9 mouse cellular contexts compared by ENCODE assay signal in the genomic region with DNA sequence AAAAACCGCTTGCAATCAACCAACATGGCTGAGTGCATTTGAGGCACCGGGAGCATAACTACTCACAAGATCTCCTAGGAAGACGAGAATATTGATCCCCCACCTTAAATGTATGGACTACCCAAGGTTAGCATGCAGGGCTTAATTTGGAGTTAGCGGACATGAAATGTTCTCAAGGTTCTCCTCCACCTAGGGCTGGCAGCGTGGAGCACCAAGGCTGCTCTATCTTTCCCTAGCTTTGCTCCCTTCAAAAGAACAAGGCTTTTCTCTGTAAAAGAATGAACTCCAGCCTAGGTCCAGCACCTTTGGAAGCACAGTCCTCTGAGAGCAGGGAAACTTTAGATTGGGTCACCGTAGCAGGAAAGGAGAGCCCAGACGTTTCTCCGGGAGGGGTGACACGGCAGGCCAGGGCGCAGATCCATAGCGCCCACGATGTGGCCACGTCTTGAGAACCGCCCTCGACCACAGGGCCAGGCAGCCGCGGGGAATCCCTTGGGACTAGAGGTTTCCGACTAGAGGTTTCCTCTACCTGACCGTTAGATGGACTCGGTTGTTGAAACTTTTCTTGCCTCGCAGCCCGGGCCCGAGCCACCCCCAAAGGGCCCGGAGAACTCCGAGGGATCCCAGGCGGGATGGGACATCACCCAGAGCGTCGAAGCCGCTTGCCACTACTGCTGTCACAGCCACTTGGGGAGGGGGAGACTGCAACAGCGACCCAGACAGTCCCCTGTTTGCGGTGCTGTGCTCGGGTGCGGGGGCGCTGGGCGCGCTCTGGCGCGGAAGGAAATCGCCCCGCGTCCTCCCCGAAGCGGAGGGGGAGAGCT. TPM values are rescaled to one million over a fixed set of nuclear protein-coding genes. Genes with fewer than 3 reads are reported as not detected.
A peak's percentile ranks its signal among the peaks of the same experiment; 100 is the strongest.
DNase-seq lines count a peak whose midpoint lies in the region; ATAC-seq and TF ChIP-seq lines count a peak whose summit lies in the region.
"Had no signal": no experiment of that assay in that cellular context is flagged by ENCODE, and none has a peak within 500 bp of the region (broad histone marks: within the 10 kb centered on the region; RNA-seq: fewer than 3 reads in every experiment).

No protein-coding gene starts in this region.

- H3K4me3 ChIP-seq in testis, adult 2 months (ENCODE audit: control insufficient read depth, low read depth, low read length) = peak overlapping the region; percentile 47
- H3K4me3 ChIP-seq in hindbrain, embryonic 10.5 days = peak overlapping the region; percentile 68
- peak overlapping the region; percentile 58 for H3K4me3 ChIP-seq in midbrain, embryonic 12.5 days

- peak; percentile 35 for DNase-seq in adrenal gland, adult 2 months
- DNase-seq in adrenal gland, postnatal 4 days (ENCODE audit: low spot score in 2 of 2) = no peak
- no peak for DNase-seq in testis, postnatal 14 days (ENCODE audit: low spot score)
- peak; percentile 63 for DNase-seq in hindbrain, embryonic 10.5 days (ENCODE audit: low spot score)
- no peak for DNase-seq in layer of hippocampus, adult 9-10 months (ENCODE audit: low spot score)
- no peak for DNase-seq in thymus, postnatal 0 days (ENCODE audit: low spot score)

- peak; percentile 2; the same call in 1 of the 2 replicates for TF ChIP-seq POLR2A in testis, adult 2 months (IDR thresholded peaks at IDR 0.05; ENCODE audit: control insufficient read depth, low read depth, low read length)

- H3K27ac ChIP-seq in testis, adult 2 months (ENCODE audit: control insufficient read depth, insufficient read depth, low read depth, low read length) = peak overlapping the region; percentile 14; the same call in 1 of the 2 replicates
- H3K27ac ChIP-seq in hindbrain, embryonic 10.5 days = peak overlapping the region; percentile 90
- no peak overlapping the region for H3K27ac ChIP-seq in midbrain, embryonic 12.5 days (replicated peaks)

- no peak overlapping the region for H3K9ac ChIP-seq in midbrain, embryonic 12.5 days (replicated peaks)

- TF ChIP-seq CTCF in testis, adult 2 months (IDR thresholded peaks at IDR 0.05; ENCODE audit: control insufficient read depth, insufficient read depth, insufficient replicate concordance, low read depth, low read length) = no peak

- no peaks in the 10 kb centered on the region for H3K9me3 ChIP-seq in hindbrain, embryonic 10.5 days
- no peaks in the 10 kb centered on the region for H3K9me3 ChIP-seq in midbrain, embryonic 12.5 days

- H3K4me2 ChIP-seq in midbrain, embryonic 12.5 days (replicated peaks) = peak overlapping the region; percentile 75

- peaks cover 2% of the 10 kb centered on the region for H3K27me3 ChIP-seq in testis, adult 2 months (ENCODE audit: control insufficient read depth, insufficient read depth, low read length)
- H3K27me3 ChIP-seq in hindbrain, embryonic 10.5 days (ENCODE audit: insufficient read depth, poor library complexity, severe bottlenecking) = peaks cover 90% of the 10 kb centered on the region
- H3K27me3 ChIP-seq in midbrain, embryonic 12.5 days = peaks cover 74% of the 10 kb centered on the region

- peaks cover 10% of the 10 kb centered on the region for H3K4me1 ChIP-seq in testis, adult 2 months (ENCODE audit: control insufficient read depth, insufficient read depth, low read length)
- peaks cover 31% of the 10 kb centered on the region for H3K4me1 ChIP-seq in hindbrain, embryonic 10.5 days (replicated peaks)
- peaks cover 21% of the 10 kb centered on the region for H3K4me1 ChIP-seq in midbrain, embryonic 12.5 days

- under 1% methylated on average over 42 of the region's 43 CpGs for WGBS in hindbrain, embryonic 10.5 days
- under 1% methylated on average over 39 of the region's 43 CpGs for WGBS in midbrain, embryonic 12.5 days

- no peaks in the 10 kb centered on the region for H3K36me3 ChIP-seq in testis, adult 2 months (ENCODE audit: control insufficient read depth, insufficient read depth, low read length)
- no peaks in the 10 kb centered on the region for H3K36me3 ChIP-seq in hindbrain, embryonic 10.5 days
- no peaks in the 10 kb centered on the region for H3K36me3 ChIP-seq in midbrain, embryonic 12.5 days

- peak; percentile 23; the same call in 1 of the 2 replicates for ATAC-seq in midbrain, embryonic 12.5 days (ENCODE audit: low FRiP score, low read depth)

RNA-seq across cellular contexts. Expression of gene Twist1, which starts 0.7 kb away (rescaled TPM):
- 1 to 10 TPM; 5.1 to 9.7 TPM for total RNA-seq in adrenal gland, adult 2 months (2021)
- polyA plus RNA-seq in adrenal gland, adult 2 months (2012; rRNA removed) = 19.4 and 28.3 TPM in 2 replicates
- total RNA-seq in adrenal gland, postnatal 4 days (2021) = 10 to 100 TPM in 1 of 2 experiments, 1 to 10 TPM in 1; 9.1 to 10.0 TPM
- 1.2 and 1.3 TPM in 2 replicates for polyA plus RNA-seq in testis, adult 2 months (2012; rRNA removed)
- 13.6 and 14.9 TPM in 2 replicates for polyA plus RNA-seq in hindbrain, embryonic 10.5 days (2016; fragmentation: Nextera tagmentation; extraction: Ambion mirVana)
- polyA plus RNA-seq in midbrain, embryonic 12.5 days (2016; fragmentation: Nextera tagmentation; extraction: Ambion mirVana) = 11.0 and 12.3 TPM in 2 replicates
- polyA plus RNA-seq in thymus, postnatal 0 days (2015; fragmentation: Nextera tagmentation; extraction: Ambion mirVana) = 0.40 and 0.64 TPM in 2 replicates

RNA-seq across cellular contexts. Expression of gene Ferd3l, which starts 28.6 kb away (rescaled TPM):
- not detected for total RNA-seq in adrenal gland, adult 2 months (2021)
- polyA plus RNA-seq in adrenal gland, adult 2 months (2012; rRNA removed) = not detected in 2 replicates
- not detected for total RNA-seq in adrenal gland, postnatal 4 days (2021)
- not detected in 2 replicates for polyA plus RNA-seq in testis, adult 2 months (2012; rRNA removed)
- 2.3 and 2.6 TPM in 2 replicates for polyA plus RNA-seq in hindbrain, embryonic 10.5 days (2016; fragmentation: Nextera tagmentation; extraction: Ambion mirVana)
- 1.4 and 4.3 TPM in 2 replicates for polyA plus RNA-seq in midbrain, embryonic 12.5 days (2016; fragmentation: Nextera tagmentation; extraction: Ambion mirVana)
- polyA plus RNA-seq in thymus, postnatal 0 days (2015; fragmentation: Nextera tagmentation; extraction: Ambion mirVana) = not detected in 2 replicates
- polyA plus RNA-seq: spleen, adult 2 months had no signal

Comparison
In these comparisons a context has a peak if more than half of its experiments do, and no peak if none do; other contexts are left out.
1. DNase-seq: peak in adrenal gland, adult 2 months (single experiment) and hindbrain, embryonic 10.5 days (single experiment); none in adrenal gland, postnatal 4 days (0 of 2), testis, postnatal 14 days (single experiment), layer of hippocampus, adult 9-10 months (single experiment) and thymus, postnatal 0 days (single experiment).
2. Peak in every context shown above with its lines, with median percentiles within 50 percentile points of each other: H3K4me3 ChIP-seq.